Mouse (Mus musculus): ENCODE measurements around the gene Fus. TPM values are rescaled to one million over a fixed set of nuclear protein-coding genes. Genes with fewer than 3 reads are reported as not detected.
"Not testable (repeated sequence)": the region's sequence is repeated elsewhere in the genome, so short reads cannot be mapped to it uniquely, and the experiment has no call there.

Gene Fus
- total RNA-seq, 4 experiments from 2014 or later = 329 to 369 (median 354) TPM

DNA sequence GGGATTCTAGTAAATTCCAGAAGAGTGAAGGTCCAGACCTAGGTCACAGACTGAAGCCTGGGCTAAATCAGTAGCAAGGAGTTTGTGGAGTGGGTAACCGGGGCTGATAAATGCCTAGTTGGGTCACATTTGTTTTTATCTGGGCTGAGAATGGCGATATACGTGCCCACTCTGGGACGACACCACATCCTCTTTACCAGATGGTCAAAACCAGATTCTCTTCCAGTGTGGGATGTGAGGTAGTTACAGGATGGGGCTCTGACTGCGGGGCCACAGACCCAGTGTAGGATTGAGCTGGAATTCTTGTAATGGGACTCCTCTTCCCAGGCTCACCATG, 36.9 kb downstream of the Fus start:
- DNase-seq (ENCODE audit: low spot score in 2 of 2) = no peak

DNA sequence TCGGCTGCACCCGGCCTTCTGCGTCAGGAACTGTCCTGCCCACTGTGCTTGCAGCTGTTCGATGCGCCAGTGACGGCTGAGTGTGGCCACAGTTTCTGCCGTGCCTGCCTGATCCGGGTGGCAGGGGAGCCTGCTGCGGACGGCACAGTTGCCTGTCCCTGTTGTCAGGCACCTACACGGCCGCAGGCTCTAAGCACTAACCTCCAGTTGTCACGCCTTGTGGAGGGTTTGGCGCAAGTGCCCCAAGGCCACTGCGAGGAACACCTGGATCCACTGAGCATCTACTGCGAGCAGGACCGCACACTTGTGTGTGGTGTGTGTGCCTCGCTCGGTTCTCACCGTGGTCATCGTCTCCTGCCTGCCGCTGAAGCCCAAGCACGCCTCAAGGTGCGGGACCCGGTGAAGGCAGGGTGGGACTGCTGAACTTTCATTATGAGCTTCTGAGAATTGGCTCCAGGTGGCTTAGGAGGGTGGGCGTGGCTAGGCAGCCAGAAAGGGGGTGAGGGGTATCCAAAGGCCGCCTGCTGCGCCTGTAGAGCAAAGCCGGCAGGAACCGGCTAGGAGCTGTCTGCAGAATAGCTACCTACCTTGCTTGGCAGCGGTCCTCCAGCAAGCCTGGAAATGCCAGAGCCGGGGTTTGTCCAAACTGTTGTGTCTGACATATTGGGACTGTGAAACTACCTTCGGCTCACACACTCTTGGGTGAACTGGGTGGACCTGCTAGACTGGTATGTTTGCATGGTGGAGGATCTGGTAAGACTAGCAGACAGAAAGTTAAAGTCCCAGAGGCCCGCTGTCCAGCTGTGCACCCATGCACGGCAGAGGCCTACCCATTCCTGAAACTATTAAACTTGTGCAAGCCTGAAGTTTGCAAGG, 37.5 kb downstream of the Fus start:
- no peak for DNase-seq (ENCODE audit: low spot score in 2 of 2)

DNA sequence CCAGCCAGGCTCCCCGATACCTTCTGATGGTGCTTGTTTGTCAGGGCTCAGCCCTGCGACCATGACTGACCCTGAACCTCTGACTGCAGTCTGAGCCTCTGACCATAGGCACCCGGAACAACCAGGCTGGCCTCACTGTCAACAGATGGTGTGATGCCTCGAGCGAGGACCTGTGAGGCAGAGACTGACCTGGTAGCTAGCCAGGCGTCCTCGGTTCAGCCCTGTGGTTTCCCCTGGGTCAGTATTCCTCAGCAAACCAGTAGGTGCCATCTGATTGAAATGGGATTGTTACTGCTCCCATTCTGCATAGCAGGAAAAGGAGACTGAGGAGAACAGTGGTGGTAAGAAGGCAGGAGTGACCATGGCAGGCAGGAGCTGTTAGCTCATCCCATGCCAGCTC, 38.9 kb downstream of the Fus start:
- no peak for DNase-seq (ENCODE audit: low spot score in 2 of 2)

DNA sequence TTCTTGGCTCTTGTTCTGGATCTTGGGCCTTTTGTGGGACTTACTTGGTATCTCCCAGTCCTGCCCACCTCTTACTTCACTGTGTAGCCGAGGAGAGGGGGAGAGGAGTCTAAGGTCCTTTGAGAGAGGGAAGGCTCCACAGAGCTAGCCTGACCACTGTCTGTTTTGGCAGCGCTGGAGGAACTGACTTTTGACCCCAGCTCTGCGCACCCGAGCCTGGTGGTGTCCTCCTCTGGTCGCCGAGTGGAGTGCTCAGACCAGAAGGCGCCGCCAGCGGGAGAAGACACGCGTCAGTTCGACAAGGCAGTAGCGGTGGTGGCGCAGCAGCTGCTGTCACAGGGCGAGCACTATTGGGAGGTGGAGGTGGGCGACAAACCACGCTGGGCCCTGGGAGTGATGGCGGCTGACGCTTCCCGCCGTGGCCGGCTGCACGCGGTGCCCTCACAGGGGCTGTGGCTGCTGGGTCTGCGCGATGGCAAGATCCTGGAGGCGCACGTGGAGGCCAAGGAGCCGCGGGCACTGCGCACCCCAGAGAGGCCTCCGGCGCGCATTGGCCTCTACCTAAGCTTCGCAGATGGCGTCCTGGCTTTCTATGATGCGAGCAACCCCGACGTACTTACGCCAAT, 42.6 kb downstream of the Fus start:
- DNase-seq (ENCODE audit: low spot score in 2 of 2) = no peak

DNA sequence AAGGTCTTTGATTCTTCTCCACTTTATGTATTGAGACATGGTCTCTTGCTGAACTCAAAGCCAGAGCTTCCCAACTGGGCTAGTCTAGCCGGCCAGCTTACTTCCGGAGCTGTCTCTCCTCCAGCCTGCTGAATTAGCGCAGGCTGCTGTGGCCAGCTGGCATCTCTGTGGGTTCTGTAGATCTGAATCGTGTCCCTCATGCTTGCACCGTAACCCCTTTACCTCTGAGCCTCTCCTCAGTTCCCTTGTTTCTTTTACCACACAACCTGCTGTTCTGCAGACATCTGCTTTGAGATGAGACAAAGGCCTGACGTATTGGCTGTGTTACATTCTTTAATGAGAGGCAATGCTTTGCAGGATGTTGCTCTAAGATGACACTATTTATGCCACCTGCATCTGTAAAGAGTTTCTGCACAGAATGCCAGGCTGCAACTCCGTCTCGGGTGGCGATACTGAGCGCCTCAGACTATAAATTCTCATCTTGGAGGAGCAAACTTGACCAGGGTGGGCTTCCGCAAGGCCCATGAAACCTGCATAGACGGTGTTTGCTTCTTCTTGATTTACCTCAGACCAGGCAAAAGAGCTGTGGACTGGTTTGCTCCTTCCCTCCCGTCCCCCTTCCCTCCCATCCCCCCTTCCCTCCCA, 45.0 kb downstream of the Fus start:
- DNase-seq (ENCODE audit: low spot score in 2 of 2) = no peak

DNA sequence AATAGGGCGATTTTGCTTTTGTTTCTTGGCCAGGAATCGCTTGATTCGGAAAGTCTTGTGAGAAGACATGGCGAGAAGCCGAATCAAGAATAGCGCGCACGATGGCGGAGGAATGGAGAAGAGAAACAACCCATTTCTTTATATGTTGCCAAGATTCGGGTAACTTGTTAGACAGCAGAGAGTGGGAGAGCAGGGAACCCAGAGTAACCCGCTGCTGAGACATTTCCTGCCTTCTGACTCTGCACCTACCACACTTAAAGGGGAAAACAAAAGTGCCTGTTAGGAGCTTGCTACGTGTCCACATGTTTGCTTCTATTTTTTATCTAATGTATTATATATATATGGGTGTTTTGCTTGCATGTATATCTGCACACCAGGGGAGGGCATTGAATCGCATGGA, 45.9 kb downstream of the Fus start:
- DNase-seq (ENCODE audit: low spot score in 2 of 2) = no peak

DNA sequence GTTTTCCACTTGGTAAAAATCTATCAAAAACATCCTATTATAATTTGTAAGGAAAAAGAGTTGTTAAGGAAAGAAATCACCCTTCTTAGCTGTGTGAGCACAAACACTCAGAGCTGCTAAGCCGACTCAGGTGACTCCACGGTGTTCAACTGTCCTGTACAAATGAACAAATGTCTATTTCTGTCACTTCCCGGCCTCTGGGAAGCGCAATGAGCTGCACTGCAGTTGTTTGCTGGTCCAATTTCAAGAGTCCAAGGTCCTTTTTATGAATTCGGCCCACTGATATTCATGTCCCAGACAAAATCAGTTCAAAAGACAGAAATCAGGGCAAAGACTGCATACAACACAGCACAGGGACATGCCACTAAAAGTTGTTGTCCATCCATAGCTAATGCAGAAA, 48.9 kb downstream of the Fus start:
- DNase-seq (ENCODE audit: low spot score in 2 of 2) = not testable (repeated sequence)

DNA sequence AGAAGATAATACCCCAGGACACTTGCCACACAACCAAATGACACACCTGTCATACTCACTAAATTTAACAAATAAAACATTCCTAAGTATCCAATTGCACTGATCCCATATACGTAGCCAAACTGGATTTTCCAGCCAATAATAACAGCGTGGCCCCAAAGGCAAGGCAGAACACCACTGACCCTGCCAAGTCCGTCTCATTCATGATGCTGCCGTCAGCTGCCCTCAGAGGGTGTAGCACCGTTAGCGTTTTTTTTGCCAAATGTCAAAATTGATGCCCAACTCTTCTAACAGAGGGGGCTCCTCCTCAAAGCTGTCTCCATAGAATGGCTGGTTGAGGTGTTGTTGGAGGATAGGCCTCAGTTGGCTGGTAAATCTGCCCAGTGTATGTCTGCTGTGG, 49.4 kb downstream of the Fus start:
- DNase-seq (ENCODE audit: low spot score in 2 of 2) = no peak

DNA sequence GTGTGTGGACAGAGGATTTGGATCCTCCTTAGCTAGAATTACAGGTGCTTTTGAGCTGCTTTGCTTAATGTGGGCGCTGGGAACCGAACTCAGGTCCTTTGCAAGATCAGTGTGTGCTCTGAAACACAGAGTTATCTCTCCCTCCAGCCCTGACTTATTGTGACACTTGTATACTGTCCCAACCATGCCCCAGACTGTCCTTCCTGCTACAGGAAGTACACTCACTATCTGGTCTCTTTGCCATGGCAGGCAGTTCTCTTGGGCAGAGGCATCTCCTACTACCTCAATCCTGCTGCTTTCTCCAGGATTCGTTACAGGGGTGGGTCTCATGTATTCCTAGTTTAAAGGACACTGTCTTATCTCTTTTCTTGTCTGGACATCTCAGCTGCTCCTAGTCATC, 51.0 kb downstream of the Fus start:
- no peak for DNase-seq (ENCODE audit: low spot score in 2 of 2)

DNA sequence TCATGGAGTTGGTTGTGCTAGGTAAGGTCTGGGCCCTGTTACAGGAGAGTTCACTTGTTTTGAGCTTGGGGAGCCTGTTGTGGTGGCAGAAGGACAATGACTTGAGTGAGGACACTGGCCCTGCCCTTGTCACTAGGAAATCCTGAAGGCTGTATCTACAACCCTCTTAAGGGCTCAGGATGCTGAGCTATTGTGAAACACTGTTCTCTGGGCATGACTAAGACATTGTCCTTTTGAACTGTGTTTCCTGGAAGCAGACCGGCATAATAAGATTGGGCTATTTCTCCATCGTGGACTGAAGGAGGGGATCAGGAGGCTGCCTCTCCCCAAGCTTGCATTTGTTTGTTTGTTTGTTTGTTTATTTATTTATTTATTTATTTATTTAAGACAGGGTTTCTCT, 51.9 kb downstream of the Fus start:
- DNase-seq (ENCODE audit: low spot score in 2 of 2) = no peak

DNA sequence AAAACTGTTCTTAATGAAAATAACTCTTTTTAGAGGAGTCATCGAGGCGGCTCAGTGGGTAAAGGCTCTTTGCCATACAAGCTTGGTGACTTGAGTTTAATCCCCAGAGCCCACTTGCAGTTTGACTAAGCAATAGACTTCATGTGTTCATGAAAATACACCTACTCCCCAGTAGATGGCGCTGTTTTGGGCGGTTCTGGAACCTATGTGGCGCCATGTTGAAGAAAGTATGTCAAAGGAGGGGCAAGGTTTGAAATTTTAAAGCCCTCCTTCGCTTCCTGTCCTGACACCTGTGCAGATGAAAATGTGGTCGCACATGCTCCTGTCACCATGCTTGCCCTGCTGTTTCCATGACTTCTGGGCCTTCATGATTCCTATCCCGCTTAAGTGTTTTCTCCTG, 55.7 kb downstream of the Fus start:
- DNase-seq (ENCODE audit: low spot score in 2 of 2) = no peak

DNA sequence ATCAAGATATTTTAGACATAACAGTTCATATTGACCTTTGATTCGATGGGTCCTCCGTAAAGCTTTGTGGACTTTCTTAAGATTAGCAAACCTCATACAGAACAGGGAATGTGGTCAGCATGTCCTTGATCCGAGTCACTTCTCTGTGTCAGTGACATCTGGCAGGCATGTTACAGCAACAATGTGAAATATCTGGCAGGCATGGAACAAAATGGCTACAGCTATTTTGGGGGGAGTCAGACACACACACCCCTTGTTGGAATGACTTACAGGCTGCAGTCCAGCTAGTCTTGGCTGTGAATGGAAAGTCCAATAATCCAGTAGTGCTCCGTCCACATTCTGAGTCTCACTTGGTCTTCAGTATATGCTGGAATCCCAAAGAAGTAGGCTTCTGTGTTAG, 56.3 kb downstream of the Fus start:
- no peak for DNase-seq (ENCODE audit: low spot score in 2 of 2)

DNA sequence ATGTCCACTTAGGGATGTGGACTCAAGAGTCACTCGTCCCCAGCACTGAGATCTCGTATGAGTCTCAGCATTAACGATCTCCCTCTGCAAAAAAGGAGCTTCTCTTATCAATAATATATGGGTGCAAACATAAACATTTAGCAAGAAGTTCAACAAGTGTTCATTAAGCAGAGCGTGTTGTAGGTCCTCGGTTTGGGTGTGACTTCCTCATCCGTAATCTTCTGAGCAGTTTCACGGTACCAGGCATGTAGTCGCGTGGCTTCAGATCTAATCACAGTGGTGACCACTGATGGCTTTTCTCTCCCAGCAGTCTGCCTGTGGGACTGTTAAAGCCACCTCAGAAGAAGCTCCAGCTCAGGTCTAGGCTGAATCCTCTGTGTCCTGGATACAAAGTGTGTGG, 57.1 kb downstream of the Fus start:
- no peak for DNase-seq (ENCODE audit: low spot score in 2 of 2)

DNA sequence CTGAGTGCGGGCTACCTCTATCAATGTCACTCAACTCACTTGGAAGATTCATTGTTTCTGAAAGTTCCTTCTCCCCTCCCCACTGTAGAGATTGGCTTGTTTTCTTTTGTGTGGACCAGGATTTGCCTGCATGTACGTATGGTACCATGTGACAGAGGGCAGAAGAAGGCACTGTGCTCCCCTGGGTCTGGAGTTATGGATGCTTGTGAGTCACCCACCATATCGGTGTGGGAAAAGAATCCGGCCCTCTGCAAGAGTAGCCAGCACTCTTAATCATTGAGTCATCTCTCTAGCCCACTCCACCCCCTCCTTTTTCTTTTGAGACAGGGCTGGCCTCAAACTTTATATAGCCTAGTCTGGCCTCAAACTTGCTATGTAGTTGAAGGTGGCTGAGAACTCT, 57.7 kb downstream of the Fus start:
- DNase-seq (ENCODE audit: low spot score in 2 of 2) = no peak

DNA sequence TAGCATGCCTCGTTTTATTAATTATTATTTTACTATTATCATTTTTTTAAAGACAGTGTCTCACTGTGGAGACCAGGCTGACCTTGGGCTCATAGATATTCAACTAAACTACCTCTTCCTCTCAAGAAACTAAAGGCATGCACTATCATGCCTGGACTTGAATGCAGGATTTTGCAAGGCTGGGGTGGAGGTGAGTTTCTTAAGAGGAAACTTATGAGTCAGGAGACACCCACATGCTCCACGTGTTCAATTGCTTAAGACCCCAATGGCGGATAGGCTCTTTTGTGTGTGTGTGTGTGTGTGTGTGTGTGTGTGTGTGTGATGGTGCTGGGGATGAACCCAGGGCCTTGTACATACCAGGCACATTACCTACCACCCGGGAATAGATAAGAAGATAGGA, 58.1 kb downstream of the Fus start:
- DNase-seq (ENCODE audit: low spot score in 2 of 2) = no peak

DNA sequence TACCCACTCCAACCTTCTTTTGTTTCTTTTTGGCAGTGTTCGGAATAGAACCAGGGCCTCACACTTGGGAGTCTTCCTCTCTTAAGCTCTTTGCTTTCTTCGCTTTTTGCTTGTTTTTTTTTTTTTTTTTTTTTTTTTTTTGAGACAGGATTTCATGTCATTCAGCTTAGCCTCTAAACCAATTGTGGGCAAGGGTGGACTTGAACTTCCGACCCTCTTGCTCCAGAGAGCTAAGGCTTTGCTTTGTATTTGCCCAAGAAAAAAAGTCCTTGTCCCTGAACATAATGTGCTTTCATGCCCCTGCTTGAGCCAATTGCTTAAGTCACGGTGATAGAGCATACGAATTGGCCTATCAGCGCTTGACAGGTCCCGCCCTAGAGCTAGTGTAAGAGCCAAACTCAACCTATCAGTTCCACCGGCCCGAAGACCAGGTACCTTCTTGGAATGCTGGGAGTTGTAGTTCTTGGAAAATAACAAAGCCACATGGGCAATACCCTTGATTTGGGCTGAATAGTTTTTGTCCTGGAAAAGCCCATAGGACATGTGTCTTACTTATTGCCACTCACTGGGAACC, 64.2 kb downstream of the Fus start:
- no peak for DNase-seq (ENCODE audit: low spot score in 2 of 2)

DNA sequence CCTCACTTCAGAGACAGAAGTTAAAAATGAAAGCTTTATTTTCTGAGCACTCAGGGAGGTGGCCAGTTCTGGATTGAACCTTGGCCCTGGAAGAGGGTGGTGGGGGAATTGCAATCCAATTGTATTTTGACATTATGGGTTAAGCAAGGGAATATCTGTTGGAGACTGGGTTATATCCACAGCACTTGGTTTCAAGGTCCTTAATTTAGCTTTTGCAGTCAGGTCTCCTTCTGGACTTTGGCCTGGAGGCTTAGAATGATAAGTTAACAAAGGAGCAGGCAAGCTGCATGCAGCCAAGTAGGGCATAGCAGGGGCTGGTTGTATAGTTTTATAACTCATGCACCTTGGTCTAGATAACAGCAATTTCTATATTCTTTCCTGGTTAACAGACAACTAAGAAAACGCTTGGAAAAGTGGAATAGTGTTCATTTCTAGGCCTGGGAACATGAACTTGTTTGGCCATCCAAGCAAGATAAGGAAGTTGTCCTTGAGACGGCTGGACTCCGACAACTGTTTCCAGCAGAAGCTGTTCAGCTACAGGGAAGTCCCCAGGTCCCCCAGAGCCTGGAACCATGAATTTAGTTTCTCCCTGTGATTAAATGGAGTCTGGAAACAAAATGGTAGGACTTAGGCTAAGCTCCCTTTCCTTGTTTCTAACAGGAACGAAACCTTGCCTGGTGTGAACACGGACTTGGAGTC, 65.2 kb downstream of the Fus start:
- no peak for DNase-seq (ENCODE audit: low spot score in 2 of 2)

DNA sequence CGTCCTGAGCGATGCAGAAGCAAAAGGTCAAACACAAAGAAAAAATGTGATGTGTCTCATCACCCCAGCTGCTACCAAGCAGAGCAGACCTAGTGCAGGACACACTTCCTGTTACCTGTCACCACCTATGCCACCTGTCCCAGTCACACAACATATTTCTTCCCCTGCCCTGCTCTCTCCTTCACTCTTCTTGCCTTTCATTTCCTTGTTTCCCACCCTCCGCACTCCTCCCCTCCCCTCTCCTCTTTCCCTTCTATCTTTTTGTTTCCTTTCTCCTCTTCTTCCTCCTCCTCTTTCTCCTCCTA, 65.7 kb downstream of the Fus start:
- no peak for DNase-seq (ENCODE audit: low spot score in 2 of 2)

DNA sequence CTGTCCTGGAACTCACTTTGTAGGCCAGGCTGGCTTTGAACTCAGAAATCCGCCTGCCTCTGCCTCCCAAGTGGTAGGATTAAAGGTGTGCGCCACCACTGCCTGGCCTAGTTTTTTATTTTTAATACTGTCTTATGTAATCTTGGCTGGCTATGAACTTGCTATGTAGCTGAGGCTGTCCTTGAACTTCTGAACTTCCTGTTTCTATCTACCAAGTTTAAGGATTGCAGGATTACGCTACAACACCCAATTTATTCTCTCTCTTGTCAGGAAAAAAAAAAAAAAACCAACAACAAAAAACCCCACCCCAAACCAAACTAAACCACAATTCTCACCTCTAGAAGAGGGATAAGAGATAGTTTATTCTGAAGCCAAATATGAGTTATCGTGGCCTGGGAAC, 66.4 kb downstream of the Fus start:
- no peak for DNase-seq (ENCODE audit: low spot score in 2 of 2)

Measured in left cerebral cortex, adult 8-10 months (tissue).